Mouse (Mus musculus) induced T-regulatory cell, adult 2 months (primary cell): ENCODE data around the gene Cmtm7.
"Not testable (repeated sequence)": the region's sequence is repeated elsewhere in the genome, so short reads cannot be mapped to it uniquely, and the experiment has no call there.

Experiments
- DNase-seq: peaks from one replicate; pipeline ENCODE4 v3.0.0-alpha.2; 2012; ENCODE audit warnings: low read depth

The Cmtm7 gene

DNA sequence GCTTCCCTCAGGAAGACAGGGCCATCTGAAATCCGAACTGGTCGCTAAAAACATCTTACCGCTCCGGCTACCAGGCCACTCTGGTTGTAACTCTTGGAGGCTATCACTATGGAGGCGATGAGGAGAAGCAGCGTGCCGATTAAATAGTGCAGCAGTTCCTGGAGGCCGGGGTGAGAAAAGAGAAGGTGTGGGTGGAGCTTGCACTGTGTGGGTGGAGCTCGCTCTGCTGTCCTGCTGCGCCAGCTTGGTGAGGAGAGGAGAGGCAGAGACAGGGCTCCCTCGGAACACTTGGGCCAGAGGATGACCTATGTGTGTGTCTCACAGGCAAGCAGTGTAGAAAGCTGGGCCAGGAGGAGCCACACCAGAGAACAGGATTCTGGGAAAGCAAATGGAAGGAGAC, 19.8 kb downstream of the Cmtm7 start:
- DNase-seq = peak; percentile 49

DNA sequence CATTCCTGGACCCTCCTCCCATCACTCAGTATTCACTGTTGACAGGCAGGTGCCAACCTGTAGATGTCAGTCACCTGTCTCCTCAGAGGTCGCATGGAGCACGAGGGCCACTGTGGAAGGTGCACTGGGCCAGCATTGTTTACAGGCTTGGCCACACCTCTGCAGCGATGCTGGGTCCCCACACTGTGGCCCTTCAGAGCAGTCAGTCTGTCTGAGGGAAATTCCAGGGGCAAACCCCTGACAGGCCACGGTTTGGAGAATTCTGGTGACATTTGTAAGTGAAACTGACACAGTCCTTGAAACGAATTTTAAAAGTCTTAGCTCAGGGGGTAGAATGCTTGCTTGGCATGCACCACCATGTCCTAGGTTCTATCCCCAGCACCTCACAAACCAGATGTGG, 21.3 kb downstream of the Cmtm7 start:
- peak; percentile 72 for DNase-seq

DNA sequence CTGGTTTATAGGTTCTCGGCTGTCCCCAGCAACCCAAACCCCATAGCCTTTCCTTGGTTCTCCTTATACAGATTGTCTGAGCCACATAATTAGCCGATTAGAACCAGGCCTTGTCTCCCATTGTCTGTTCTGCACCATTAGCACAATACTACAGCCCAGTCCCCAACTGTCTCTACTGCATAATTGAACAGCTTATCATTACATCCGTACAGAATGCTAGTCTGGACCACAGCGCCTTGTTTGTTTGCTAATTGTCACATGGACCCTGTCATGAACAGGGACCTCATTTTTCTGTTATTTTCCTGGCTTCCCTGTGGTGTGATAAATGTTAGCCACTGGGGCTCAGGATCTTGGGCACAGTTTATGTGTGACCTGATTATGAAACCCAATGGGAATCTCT, 21.8 kb downstream of the Cmtm7 start:
- no peak for DNase-seq

DNA sequence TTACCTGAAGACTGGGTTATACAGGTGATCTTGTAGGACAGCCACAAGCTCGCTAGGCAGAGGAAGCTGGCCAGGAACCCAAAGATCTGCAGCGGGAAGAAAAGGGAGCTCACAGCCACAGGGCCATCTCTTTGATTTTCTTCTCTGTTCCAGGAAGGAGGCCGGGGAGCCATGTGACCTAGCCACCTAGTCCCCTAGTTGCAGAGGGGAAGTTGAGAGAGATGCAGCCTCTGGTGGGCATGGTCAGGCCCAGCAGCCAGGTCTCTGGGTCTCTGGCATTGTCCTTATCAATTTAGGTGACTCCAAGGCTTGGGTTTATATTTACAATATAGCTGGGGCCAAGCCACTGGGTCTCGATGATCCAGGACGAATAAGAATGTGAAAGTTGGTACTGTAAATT, 22.9 kb downstream of the Cmtm7 start:
- peak; percentile 43 for DNase-seq

DNA sequence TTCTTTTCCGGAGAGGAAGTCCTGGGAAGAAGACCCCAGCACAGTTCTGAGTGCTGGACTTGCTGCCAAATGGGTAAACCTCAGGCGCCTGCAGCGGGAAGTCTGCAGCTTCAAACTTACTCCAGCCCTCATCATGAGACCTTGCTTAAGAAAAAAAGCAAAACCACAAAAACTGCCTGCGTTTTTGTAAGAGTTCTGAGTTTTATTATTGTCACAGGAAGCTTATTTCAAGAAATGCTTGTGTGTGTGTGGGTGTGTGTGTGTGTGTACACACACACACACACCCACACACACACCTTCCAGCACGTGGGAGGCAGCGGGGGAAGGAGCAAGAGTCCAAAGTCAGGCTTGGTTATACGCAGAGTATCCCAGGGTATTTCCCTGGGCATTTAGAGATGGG, 23.4 kb downstream of the Cmtm7 start:
- DNase-seq = peak; percentile 69

DNA sequence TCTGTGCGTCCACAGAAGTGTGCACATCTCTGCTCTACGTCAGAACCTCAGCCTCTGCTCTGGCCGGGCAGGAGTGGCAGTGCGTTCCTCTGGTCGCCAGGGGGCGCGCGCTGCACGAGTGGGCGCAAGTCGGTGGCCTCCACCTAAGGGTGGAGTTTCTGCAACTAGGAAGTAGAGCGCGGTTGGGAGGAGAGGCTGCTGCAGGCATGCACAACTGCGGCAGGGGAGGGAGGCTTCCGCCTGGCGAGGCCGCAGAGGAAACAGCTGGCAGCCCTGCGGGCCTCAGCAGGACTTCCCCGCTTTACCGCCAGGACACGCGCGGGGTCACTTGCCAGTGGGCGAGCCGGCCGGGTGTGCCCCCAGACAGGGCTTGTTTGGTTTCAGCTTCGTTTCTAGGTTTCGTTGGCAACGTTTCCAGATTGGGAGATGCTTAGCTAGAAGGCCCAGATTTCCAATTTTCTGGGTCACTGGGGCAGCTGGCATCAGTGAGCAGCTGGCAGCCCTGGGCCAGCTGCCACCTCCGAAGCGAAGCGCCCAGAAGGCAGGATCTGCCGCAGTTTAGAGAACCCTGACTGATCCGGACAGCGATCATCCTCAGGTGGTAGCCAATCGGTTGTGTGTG, 28.7 kb downstream of the Cmtm7 start:
- peak; percentile 95 for DNase-seq

DNA sequence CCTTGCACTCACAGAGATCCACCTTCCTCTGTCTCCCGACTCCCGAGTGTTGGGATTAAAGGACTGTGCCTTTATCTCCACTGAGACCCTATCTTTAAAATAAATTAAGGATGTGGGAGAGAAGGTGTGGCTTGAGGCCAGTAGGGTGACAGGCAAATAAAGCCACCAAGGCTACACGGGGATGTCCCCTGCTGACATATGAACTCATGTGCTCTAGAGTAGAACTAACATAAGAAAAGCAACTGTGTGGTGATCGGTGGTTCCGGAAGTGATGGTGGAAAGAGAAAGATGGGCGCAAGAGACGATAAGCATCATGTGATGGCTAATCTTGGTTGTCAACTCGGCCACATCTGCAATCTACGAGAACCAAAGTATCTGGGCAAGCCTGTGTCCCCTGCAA, 29.3 kb downstream of the Cmtm7 start:
- peak; percentile 88 for DNase-seq

DNA sequence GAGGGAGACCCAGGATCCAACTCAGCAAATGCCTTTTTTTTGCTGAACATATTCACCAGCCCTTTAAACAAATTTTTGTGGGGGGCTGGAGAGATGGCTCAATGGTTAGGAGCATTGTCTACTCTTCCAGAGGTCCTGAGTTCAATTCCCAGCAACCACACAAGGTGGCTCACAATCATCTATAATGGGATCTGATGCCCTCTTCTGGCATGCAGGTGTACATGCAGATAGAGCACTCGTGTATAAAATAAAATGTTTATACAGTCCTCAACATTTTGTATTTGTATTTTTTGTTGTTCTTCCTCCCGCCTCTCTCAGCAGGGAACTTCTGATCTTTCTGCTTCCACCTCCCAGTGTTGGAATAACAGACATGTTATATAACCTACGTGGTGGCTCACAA, 30.1 kb downstream of the Cmtm7 start:
- DNase-seq = no peak

DNA sequence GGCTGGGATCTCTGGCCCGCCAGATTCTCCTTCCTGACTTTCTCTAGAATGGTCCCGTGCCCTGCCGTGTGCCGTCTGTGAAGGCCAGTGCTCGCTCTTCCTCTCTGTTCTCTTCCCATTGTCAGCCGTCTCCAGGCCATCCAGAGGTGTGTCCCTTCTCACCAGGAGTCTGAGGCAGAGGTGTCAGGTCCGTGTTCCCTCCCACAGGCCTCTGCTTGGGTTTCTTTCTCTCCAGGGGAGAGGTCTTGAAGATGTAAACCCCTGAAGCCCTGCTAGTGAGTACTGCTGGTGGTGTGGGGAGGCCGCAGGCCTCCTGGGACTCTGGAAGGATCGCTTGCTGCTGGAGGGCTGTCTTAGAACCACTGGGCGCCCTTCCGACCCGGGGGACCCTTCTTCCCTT, 34.2 kb downstream of the Cmtm7 start:
- no peak for DNase-seq

DNA sequence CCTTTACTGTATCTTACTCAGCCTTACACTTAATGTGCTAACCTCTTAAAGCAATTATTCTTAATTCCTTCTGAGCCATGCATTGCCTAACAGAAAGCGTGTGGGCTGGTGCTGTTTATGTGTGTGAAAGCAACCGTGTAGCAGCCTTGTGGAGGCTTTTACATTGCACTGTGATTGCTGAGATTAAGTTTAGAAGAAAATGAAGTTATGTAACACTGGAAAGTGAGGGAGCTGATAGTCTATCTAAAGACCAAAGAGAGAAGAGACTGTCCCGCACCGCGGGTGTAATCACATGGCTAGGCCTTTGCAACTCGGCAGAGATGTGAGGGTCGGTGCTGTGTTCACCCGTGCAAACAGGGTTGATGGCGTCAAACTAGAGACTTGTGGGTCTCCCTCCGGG, 34.6 kb downstream of the Cmtm7 start:
- DNase-seq = no peak

DNA sequence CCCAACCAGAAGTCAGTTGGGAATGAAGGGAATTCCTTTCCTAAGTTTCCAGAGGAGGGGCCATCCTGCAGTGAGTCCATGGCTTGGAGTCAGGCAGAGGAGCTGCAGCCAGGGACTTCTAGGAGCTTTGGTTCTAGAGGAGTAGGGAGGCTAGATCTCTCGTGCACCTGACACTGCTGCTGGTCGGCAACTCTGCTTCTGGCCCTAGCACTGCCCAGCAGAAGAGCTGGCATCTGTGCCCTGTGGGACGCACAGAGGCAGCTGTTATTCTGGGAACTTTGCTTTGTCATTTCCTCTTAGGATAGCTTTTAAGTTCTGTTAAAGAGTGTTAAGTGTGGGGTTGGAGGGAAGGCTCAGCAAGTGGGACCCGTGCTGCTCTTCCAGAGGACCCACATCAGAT, 36.0 kb downstream of the Cmtm7 start:
- no peak for DNase-seq

DNA sequence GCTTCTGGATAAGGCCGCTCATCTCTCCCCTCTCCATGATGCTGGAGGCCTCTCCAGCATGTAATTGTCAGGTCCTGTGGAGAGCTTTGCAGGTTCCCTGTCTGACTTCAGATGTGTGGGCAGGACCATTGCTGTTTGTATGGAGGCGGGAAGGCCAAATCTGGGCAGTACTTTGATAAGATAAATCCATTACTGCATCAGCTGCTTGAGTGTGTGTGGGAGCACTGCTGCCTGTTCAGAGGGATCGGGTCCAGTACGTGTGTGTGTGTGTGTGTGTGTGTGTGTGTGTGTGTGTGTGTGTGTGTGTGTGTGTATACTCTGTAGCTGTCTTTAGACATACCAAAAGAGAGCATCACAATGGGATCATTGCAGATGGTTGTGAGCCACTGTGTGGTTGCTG, 36.5 kb downstream of the Cmtm7 start:
- DNase-seq = no peak

DNA sequence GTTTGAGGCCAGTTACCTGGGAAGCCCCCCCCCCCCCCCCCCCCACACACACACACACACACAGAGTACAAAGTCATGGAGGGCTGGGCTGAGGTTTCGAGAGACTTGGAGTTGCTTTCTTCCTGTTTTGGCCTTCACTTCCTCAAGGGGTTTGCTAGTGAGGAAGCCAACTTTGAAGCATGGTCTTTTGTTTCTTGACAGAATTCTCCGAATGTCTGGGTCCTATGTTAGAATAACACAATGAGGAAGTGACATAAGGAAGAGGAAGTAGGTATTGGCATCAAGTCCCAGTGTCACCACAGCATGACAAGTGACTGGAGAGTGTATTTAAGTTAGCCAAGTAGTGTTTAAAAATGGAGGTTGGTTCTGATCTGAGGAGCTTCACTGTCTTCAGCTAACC, 38.9 kb downstream of the Cmtm7 start:
- peak; percentile 57 for DNase-seq

DNA sequence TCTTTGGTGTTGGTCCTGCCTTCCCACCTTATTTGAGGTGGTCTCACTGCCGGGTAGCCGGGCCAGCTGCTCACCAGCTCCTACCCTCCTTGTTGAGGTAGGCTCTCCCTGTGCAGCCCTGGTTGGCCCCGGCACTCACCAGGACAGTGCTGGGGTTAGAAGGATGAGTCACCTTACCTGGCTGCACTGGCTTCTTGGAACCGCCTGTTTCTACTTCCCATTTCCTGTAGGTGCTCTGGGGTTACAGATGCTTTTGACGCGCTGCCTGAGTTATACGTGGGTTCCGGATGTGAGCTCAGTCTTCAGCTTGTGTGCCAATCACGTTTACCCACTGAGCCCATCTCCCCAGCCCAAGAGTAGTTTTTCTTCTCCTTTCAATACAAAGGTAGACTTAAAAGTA, 41.3 kb downstream of the Cmtm7 start:
- peak; percentile 71 for DNase-seq

DNA sequence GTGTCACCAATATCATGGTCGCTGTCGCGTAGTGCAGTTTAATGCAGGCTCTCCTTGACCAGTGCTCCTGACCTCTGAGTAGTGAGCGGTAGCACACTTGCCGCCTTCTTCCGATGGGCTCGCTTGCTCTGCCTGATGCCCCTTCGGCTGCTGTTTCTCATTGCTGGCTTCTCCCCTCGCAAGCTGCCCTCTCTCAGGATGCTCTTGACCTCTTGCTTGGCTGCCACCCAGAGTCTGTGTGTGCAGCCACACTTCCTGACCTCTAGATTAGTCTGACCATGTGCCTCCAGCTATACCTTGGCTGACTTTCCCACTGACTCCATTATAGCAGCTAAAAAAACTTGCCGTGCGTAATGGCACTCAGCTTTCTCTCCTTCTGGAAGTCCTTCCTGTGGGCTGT, 45.2 kb downstream of the Cmtm7 start:
- no peak for DNase-seq

DNA sequence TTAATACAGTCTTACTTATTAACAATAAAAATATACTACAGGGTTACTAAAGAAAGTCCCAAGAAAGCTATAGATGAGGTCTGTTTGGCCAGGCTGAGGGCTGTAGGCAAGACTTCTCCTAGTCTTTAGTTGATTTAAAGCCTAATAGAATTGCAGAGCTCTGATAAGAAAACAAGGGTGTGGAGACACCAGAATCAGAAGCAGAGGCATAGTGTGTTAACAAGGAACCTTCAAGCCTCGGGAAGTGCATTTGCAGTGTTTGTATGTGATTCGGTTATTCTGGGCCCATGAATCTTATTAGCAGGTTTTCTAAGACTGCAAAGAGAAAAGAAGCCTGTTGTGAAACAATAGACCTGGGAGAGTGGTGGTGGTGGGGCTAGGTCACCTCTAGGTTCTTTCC, 48.4 kb downstream of the Cmtm7 start:
- no peak for DNase-seq

DNA sequence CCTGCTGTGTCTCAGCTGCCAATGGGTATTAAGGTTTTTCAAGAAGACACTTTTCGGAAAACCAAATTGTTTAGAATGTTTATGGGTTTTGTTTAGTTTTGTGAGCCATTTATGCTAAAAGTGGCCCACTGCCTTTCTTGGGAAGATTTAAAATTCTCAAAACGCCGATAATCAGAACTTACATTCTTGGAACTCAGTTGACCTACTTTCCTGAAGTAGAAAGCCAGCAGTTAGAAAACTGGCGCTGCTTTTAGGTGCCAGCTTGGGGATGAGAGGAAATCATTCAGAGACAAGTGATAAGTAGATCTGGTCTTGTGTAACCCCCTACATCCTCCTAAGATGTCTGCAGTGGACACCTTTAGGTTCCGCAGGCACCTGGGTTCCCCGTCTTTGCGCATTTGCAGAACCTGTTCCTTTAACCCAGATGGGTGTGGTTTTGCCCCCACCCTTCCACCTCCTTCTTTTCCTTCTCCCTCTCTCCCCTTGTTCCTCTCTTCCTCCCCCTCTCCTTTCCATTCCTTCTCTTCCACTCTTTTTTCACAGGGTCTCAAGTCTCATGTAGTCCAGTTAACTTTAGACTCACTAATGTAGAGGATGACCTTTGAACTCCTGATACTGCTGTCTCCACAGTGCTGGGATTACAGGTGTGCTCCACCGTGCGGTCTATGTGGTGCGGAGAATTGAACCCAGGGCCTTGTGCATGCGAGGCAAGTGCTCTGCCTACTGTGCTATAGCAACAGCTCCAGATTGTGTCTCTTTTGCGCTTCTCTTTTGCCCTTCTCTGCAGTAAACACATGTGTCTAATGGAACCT, 49.6 kb downstream of the Cmtm7 start:
- DNase-seq = peak; percentile 67

DNA sequence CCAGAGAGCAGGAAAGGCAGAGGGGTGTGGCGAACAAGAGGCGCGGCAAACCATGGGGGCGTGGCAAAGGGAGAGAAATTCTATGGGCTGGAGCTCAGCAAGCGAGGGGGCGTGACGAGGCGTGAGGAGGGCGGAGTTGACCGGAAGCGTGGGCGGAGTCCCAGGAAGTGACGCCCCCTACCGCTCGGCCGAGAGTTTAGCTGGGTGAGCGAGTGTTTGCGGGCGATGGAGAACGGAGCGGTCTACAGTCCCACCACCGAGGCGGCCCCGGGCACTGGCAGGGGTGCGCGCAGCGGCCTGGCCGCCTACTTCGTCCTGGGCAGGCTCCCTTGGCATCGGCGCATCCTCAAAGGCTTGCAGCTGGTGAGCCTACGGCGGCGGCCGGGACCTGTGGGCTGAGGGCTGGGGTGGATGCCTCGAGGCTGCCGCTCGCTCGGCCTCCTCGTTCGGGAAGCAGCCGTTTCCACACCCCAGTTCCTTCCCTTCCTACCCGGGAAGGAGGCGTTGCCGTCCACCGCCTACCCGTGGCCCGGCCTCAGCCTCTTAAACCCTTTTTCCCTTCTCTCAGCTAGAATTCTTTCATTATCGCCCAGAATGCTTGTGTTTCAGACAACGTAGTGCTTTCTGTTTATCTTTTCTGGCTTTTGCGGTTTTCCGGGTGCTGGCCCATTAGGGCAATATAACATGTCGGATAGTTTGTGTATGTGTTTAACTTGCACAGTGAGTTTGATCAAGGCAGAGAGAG, 50.5 kb downstream of the Cmtm7 start, which contains the start of gene Cmtm6:
Gene Cmtm6, plus strand, starts transcription at position 106 of the 745 bp plus-strand sequence.
- DNase-seq = peak; percentile 99

DNA sequence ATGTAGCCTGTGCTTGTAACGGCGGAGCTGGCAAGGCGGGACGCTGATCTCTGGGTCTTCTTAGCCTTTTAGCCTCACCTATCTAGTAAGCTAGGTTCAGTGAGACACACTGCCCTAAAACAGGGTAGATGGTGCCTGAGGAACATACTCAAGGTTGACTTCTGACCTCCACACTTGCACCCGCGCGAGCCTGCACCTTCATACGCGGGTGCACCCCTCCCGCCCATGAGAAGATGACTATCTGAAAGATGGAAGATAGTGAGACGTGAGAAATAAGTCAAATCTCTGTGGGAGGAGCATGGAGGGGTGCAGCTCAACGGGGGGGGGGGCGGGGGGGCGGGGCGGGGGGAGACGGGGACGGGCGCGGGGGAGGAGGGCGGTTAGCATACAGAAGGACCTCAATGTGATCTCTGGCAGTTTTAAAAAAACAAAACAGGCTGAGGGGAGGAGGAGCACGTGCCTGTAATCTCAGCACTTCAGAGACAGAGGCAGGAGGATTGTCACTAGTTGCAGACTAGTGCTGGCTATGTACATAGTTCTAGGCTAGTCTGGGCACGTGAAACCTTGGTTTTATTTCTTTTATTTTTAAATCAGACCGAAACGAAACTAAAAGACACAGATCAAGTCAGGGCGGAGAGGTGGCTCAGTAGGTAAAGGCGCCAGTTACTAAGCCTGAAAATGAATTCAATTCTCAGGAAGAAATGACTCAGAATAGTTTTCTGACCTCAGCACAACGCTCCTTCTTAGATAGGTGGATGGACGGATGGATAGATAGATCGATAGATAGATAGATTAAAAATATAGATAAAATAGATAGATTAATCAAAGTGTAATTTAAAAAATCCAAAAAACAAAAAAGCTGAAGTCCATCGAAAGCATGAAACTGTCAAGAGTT, 51.5 kb downstream of the Cmtm7 start:
- peak; percentile 85 for DNase-seq

DNA sequence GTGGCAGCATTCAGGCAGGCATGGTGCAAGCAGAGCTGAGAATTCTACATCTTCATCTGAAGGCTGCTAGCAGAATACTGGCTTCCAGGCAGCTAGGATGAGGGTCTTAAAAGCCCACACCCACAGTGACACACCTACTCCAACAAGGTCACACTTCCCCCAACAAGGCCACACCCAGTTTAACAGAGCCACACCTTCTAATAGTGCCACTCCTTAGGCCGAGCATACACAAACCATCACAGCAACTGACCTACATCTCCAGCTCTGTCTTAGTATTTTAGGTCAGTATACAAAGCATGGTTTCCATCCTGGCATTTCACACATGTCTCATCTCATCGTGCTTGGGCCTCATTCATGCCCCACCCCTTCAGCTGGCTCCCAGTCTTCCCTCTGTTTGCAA, 53.2 kb downstream of the Cmtm7 start:
- not testable (repeated sequence) for DNase-seq

DNA sequence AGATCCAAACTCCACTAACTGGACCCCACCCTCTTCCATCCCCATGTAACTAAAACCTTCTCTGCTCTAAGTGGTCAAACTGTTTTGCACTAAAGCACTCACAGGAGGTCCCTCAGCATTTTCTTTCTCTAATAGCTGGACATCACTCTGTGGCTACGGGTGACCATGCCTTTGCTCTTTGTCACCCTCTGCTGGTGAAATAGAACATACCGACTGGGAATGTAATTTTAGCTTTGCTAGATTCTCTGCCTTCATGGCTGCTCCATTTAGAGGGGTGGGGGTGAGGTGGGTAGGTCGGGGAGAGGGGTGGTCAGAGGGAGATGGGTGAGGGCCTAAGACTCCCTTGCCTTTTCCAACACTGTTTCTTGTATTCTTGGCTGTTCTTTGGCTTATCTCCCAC, 54.3 kb downstream of the Cmtm7 start:
- peak; percentile 68 for DNase-seq
